Mouse (Mus musculus): ENCODE results near the gene Strip2. TPM values are rescaled to one million over a fixed set of nuclear protein-coding genes. Genes with fewer than 3 reads are reported as not detected.

Gene Strip2
- polyA plus RNA-seq, 1 experiment from 2014 or later, result 0.64 TPM

DNA sequence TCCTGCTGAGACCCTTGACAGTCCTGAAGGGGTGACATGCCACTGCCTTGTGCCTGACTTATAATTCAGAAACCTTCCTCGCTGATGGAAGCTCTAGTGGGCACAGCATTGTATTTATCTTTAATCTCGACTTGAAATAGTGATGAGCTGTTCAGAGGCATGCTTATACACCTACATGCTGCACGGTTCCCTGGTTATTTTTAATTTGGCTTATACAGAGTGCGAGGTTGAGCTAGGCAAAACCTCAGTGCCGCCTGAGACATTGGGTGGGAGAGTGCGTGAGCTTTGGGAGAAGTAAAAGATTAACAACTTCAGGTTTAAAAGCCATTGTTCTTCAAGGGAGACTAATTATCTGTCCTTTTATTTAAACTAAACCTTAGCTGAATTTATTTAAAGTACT, 33.9 kb upstream of the Strip2 start:
- no peak for DNase-seq (ENCODE audit: low spot score)
- Histone ChIP-seq H3K36me3 (ENCODE audit: control insufficient read depth, insufficient read depth, low read length) (peaks cover 10% of the 10 kb centered on the region; the same call in 1 of the 2 replicates), H3K4me1 (replicated peaks; ENCODE audit: control insufficient read depth, insufficient read depth, low read length) (0 out of 2 replicates have a peak, but pooled peaks cover 3% of the 10 kb centered on the region), H3K27ac (ENCODE audit: low read depth) (no peak overlapping the region), H3K4me2 (ENCODE audit: low read length) (no peak overlapping the region), H3K9me3 (ENCODE audit: control insufficient read depth, low read length) (no peaks in the 10 kb centered on the region), H3K27me3 (replicated peaks; ENCODE audit: control insufficient read depth, insufficient read depth, low read length) (no peaks in the 10 kb centered on the region), H3K4me3 (ENCODE audit: low read depth, low read length) (no peak overlapping the region), H3K9ac (ENCODE audit: low read length) (no peak overlapping the region)
- WGBS, result 73% methylated on average over 6 of the region's 6 CpGs
- ATAC-seq (replicated peaks; ENCODE audit: low FRiP score, low TSS enrichment, low read depth), result no peak

DNA sequence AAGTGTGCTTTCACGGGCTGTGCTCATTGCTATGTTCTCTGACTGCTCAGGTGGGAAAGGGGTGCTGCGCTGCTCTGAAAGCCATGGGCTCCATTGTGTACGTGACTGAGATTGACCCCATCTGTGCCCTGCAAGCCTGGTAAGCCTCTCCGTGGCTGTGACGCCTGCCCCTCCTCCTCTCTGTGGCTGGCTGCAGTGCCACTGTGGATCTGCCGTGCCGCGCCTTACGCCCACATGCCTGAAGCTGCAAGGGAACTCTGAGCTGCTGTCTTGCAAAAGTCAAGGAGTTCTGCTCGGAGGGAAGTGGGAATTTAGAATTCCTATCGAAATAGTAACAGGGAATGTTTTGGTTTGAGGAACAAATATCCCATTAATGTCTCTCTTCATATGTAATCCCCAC, 25.7 kb upstream of the Strip2 start:
- no peak for ATAC-seq (replicated peaks; ENCODE audit: low FRiP score, low TSS enrichment, low read depth)
- Histone ChIP-seq H3K9ac (ENCODE audit: low read length) (no peak overlapping the region), H3K27me3 (replicated peaks; ENCODE audit: control insufficient read depth, insufficient read depth, low read length) (no peaks in the 10 kb centered on the region), H3K4me3 (ENCODE audit: low read depth, low read length) (no peak overlapping the region), H3K4me1 (replicated peaks; ENCODE audit: control insufficient read depth, insufficient read depth, low read length) (no peaks in the 10 kb centered on the region), H3K9me3 (ENCODE audit: control insufficient read depth, low read length) (no peaks in the 10 kb centered on the region), H3K27ac (ENCODE audit: low read depth) (no peak overlapping the region), H3K4me2 (ENCODE audit: low read length) (no peak overlapping the region), H3K36me3 (ENCODE audit: control insufficient read depth, insufficient read depth, low read length) (peaks cover 14% of the 10 kb centered on the region; the same call in 1 of the 2 replicates)
- DNase-seq (ENCODE audit: low spot score), result no peak
- 52% methylated on average over 11 of the region's 11 CpGs for WGBS

DNA sequence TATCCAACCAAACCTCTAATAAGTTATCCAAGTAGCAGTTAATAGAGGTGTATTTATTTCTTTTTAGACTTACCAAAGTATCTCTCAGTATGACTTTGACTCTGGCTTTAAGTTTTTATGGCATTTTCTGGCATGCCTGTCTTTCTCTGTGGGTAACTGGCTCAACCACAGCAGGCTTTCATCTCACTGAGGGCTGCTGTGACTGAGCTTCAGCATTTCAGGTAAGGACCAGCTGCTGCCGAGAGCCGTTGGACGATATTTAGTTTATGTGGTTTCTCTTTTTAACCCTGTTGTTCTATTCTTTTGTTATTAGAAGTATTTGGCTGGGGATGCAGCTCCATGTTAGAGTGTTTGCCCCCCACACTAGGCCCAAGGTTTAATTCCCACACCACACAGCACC, 19.8 kb upstream of the Strip2 start:
- Histone ChIP-seq H3K27ac (ENCODE audit: low read depth) (no peak overlapping the region), H3K4me3 (ENCODE audit: low read depth, low read length) (no peak overlapping the region), H3K27me3 (replicated peaks; ENCODE audit: control insufficient read depth, insufficient read depth, low read length) (no peaks in the 10 kb centered on the region), H3K4me1 (replicated peaks; ENCODE audit: control insufficient read depth, insufficient read depth, low read length) (no peaks in the 10 kb centered on the region), H3K9ac (ENCODE audit: low read length) (no peak overlapping the region), H3K9me3 (ENCODE audit: control insufficient read depth, low read length) (no peaks in the 10 kb centered on the region), H3K4me2 (ENCODE audit: low read length) (no peak overlapping the region), H3K36me3 (ENCODE audit: control insufficient read depth, insufficient read depth, low read length) (peaks cover 14% of the 10 kb centered on the region)
- 92% methylated on average over 3 of the region's 3 CpGs for WGBS
- no peak for ATAC-seq (replicated peaks; ENCODE audit: low FRiP score, low TSS enrichment, low read depth)
- no peak for DNase-seq (ENCODE audit: low spot score)

DNA sequence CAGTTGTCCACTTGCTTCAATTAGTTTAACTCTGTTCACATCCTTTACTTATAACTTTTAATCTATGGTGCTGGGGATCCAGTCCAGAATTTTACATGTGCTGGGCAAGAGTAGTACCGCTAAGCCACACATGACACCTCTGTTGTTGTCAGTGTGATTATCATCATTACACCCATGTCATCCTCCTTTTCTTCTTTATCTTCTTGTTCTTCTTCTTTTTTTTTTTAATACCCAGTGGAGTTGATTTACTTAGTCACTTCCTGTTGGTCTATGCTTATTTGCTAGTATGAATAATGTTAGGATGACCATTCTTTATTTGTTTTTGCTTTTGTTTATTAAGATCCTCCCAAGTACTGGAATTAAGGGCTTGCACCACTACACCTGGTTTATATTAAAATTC, 15.4 kb upstream of the Strip2 start:
- 90% methylated on average over 1 of the region's 1 CpGs for WGBS
- no peaks in the 10 kb centered on the region for H3K4me1 ChIP-seq (replicated peaks; ENCODE audit: control insufficient read depth, insufficient read depth, low read length)
- H3K4me3 ChIP-seq (ENCODE audit: low read depth, low read length), result no peak overlapping the region
- H3K27me3 ChIP-seq (replicated peaks; ENCODE audit: control insufficient read depth, insufficient read depth, low read length), result no peaks in the 10 kb centered on the region
- H3K27ac ChIP-seq (ENCODE audit: low read depth), result no peak overlapping the region
- no peak overlapping the region for H3K9ac ChIP-seq (ENCODE audit: low read length)
- ATAC-seq (replicated peaks; ENCODE audit: low FRiP score, low TSS enrichment, low read depth), result no peak
- no peaks in the 10 kb centered on the region for H3K9me3 ChIP-seq (ENCODE audit: control insufficient read depth, low read length)
- DNase-seq (ENCODE audit: low spot score), result no peak
- peaks cover 25% of the 10 kb centered on the region for H3K36me3 ChIP-seq (ENCODE audit: control insufficient read depth, insufficient read depth, low read length)
- H3K4me2 ChIP-seq (ENCODE audit: low read length), result no peak overlapping the region

DNA sequence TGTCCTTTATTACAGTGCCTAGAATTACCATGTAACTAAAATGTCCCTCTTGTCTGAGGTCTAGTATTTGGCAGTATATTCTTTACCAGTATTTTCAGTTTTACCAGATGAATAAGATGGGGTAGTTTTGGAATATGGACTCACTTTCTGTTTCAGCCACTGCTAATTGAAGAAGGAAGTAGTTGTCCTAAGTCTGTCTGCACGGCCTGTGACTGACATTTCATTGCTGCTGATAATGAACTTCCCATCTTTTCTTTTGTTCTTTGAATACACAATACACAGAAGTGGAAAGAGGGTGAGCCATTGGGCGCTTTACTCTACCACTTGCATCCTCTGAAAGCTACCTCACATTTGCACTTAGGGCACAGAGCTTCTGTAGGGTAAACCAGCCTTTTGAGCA, 14.6 kb upstream of the Strip2 start:
- no peak overlapping the region for H3K4me3 ChIP-seq (ENCODE audit: low read depth, low read length)
- H3K4me2 ChIP-seq (ENCODE audit: low read length), result no peak overlapping the region
- H3K27me3 ChIP-seq (replicated peaks; ENCODE audit: control insufficient read depth, insufficient read depth, low read length), result no peaks in the 10 kb centered on the region
- no peaks in the 10 kb centered on the region for H3K9me3 ChIP-seq (ENCODE audit: control insufficient read depth, low read length)
- H3K9ac ChIP-seq (ENCODE audit: low read length), result no peak overlapping the region
- 83% methylated on average over 2 of the region's 2 CpGs for WGBS
- ATAC-seq (replicated peaks; ENCODE audit: low FRiP score, low TSS enrichment, low read depth) (no peak), DNase-seq (ENCODE audit: low spot score) (no peak)
- H3K27ac ChIP-seq (ENCODE audit: low read depth), result no peak overlapping the region
- peaks cover 20% of the 10 kb centered on the region for H3K36me3 ChIP-seq (ENCODE audit: control insufficient read depth, insufficient read depth, low read length)
- no peaks in the 10 kb centered on the region for H3K4me1 ChIP-seq (replicated peaks; ENCODE audit: control insufficient read depth, insufficient read depth, low read length)

DNA sequence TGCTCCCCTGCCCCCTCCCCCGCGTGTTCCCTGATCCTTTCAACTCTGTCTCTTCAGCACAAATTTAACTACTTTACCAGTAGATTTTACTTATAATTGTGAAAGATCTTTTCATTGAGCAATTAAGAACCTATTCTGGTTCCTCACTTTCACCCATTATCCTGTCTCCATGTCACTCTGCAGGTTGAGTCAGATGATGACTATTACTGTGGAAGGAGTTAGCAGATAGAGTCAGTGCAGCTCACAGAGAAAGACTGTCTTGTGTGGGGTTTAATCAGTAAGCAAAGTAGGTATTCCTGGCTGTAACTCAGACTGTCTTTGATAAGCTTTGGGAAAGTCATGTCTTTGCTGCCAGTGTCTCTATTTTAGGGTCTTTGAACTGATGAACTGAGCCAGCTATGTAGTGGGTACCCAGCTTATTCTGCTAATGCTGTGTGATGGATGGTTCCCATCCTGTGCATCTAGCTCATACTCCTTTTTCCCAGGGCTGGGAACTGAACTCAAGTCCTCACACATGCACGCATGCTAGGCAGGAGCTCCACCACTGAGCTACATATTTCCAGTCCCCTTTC, 13.4 kb upstream of the Strip2 start:
- ATAC-seq (replicated peaks; ENCODE audit: low FRiP score, low TSS enrichment, low read depth) (no peak), DNase-seq (ENCODE audit: low spot score) (no peak)
- Histone ChIP-seq H3K27me3 (replicated peaks; ENCODE audit: control insufficient read depth, insufficient read depth, low read length) (no peaks in the 10 kb centered on the region), H3K4me1 (replicated peaks; ENCODE audit: control insufficient read depth, insufficient read depth, low read length) (no peaks in the 10 kb centered on the region), H3K4me2 (ENCODE audit: low read length) (no peak overlapping the region), H3K27ac (ENCODE audit: low read depth) (no peak overlapping the region), H3K9me3 (ENCODE audit: control insufficient read depth, low read length) (no peaks in the 10 kb centered on the region), H3K9ac (ENCODE audit: low read length) (no peak overlapping the region), H3K36me3 (ENCODE audit: control insufficient read depth, insufficient read depth, low read length) (peaks cover 22% of the 10 kb centered on the region), H3K4me3 (ENCODE audit: low read depth, low read length) (no peak overlapping the region)
- 91% methylated on average over 3 of the region's 3 CpGs for WGBS

DNA sequence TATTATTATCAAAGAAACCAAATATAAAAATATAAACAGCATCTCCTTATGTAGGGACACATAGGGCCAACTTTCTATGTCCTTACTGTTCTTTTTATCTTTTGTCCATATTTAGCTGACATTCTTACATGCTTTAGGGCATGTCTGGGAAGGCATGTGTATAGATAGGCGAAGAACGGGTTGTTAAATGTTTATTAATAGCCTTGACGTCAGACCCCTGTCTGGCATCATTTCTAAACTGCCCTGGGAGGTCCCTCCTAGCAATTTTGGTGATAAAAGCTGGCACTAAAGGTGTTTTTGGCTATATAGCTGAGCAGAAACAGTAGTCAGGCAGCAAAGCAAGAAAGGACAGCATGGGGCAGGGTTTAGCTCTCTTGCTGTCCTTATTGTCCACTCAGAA, 12.5 kb upstream of the Strip2 start:
- Histone ChIP-seq H3K4me2 (ENCODE audit: low read length) (no peak overlapping the region), H3K9ac (ENCODE audit: low read length) (no peak overlapping the region), H3K27ac (ENCODE audit: low read depth) (no peak overlapping the region), H3K36me3 (ENCODE audit: control insufficient read depth, insufficient read depth, low read length) (peaks cover 30% of the 10 kb centered on the region), H3K4me1 (replicated peaks; ENCODE audit: control insufficient read depth, insufficient read depth, low read length) (no peaks in the 10 kb centered on the region), H3K9me3 (ENCODE audit: control insufficient read depth, low read length) (no peaks in the 10 kb centered on the region), H3K4me3 (ENCODE audit: low read depth, low read length) (no peak overlapping the region), H3K27me3 (replicated peaks; ENCODE audit: control insufficient read depth, insufficient read depth, low read length) (no peaks in the 10 kb centered on the region)
- WGBS, result 58% methylated on average over 3 of the region's 3 CpGs
- ATAC-seq (replicated peaks; ENCODE audit: low FRiP score, low TSS enrichment, low read depth), result no peak
- no peak for DNase-seq (ENCODE audit: low spot score)

DNA sequence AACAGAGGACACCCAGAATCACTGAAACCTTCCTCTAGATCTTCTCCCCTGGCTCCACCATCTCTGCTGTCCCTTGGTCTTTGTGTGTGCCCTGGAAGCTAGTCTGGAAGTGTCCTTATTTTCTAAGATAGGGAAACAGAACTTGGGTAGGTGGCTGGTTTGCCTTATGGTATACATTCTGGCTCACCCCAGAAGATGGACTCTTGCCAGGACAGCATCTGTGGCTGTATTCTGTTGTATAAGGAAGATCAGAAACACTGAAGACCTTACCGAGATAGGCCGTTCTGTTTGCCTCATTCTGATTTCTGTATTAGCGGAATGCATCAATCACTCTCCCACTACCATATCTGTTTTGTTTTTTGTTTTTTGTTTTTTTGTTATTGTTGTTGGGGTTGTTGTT, 6.2 kb upstream of the Strip2 start:
- H3K4me2 ChIP-seq (ENCODE audit: low read length), result no peak overlapping the region
- no peak for ATAC-seq (replicated peaks; ENCODE audit: low FRiP score, low TSS enrichment, low read depth)
- WGBS, result 93% methylated on average over 3 of the region's 3 CpGs

DNA sequence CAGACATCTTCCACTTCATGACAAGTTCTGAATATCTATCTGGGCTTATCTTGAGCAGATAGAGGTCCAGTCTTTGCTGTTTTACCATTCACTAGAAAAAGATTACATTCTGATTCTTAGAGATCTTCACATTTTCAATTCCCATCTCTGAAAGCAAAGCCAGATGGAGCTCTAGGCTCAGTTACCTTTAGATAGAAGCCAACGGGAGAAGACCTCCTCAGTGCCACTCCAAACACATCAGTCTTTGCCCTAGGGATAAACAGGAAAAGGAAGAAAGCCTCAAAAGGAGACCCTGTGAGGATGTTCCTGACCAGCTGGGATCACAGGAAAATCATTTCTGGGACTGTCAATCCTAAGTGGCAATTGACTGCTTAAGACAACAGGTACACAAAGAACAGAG, 3.1 kb upstream of the Strip2 start:
- no peak overlapping the region for H3K9ac ChIP-seq (ENCODE audit: low read length)
- no peak overlapping the region for H3K4me2 ChIP-seq (ENCODE audit: low read length)
- ATAC-seq (replicated peaks; ENCODE audit: low FRiP score, low TSS enrichment, low read depth), result no peak
- DNase-seq (ENCODE audit: low spot score), result no peak
- H3K27ac ChIP-seq (ENCODE audit: low read depth), result no peak overlapping the region
- 18% methylated on average over 1 of the region's 1 CpGs for WGBS
- peaks cover 24% of the 10 kb centered on the region for H3K27me3 ChIP-seq (replicated peaks; ENCODE audit: control insufficient read depth, insufficient read depth, low read length)
- H3K36me3 ChIP-seq (ENCODE audit: control insufficient read depth, insufficient read depth, low read length), result peaks cover 8% of the 10 kb centered on the region; the same call in 1 of the 2 replicates
- H3K9me3 ChIP-seq (ENCODE audit: control insufficient read depth, low read length), result no peaks in the 10 kb centered on the region
- no peaks in the 10 kb centered on the region; the same call in 1 of the 2 replicates for H3K4me1 ChIP-seq (replicated peaks; ENCODE audit: control insufficient read depth, insufficient read depth, low read length)
- no peak overlapping the region for H3K4me3 ChIP-seq (ENCODE audit: low read depth, low read length)

More for the DNA sequence above, 6.2 kb upstream of the Strip2 start:
- no peak overlapping the region for H3K9ac ChIP-seq (ENCODE audit: low read length)
- H3K9me3 ChIP-seq (ENCODE audit: control insufficient read depth, low read length), result no peaks in the 10 kb centered on the region
- peaks cover 9% of the 10 kb centered on the region; the same call in 1 of the 2 replicates for H3K27me3 ChIP-seq (replicated peaks; ENCODE audit: control insufficient read depth, insufficient read depth, low read length)
- H3K27ac ChIP-seq (ENCODE audit: low read depth), result no peak overlapping the region
- no peaks in the 10 kb centered on the region for H3K4me1 ChIP-seq (replicated peaks; ENCODE audit: control insufficient read depth, insufficient read depth, low read length)
- H3K36me3 ChIP-seq (ENCODE audit: control insufficient read depth, insufficient read depth, low read length), result peaks cover 17% of the 10 kb centered on the region
- no peak overlapping the region for H3K4me3 ChIP-seq (ENCODE audit: low read depth, low read length)
- no peak for DNase-seq (ENCODE audit: low spot score)
